Mouse (Mus musculus) spleen, postnatal 4 days (tissue): ENCODE data around the gene Cdk17.

ENCODE experiments used
- DNase-seq, 2 experiments: peaks; one replicate each; pipeline ENCODE4 v3.0.0; 2022; ENCODE audit warnings: low spot score in 2 of 2

Gene Cdk17

DNA sequence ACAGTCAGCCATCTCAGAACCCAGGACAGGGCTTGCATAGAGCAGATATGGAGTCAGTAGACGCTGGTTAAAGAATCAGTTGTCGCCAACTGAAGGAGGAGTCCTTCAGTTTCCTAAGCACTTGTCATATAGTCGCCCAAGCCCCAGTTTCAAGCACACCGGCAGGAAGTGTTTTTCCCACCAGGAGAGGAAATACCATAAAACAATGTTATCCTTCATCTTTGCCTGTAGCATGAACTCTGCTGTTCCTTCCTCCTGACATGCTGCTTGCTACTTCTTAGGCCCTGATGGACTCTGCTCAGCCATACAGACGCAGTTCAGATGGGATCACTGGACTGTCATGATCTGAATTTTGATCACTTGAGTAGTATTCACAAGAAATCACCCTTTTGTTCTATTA is 124.8 kb downstream of the Cdk17 start:
- DNase-seq, result no peak

DNA sequence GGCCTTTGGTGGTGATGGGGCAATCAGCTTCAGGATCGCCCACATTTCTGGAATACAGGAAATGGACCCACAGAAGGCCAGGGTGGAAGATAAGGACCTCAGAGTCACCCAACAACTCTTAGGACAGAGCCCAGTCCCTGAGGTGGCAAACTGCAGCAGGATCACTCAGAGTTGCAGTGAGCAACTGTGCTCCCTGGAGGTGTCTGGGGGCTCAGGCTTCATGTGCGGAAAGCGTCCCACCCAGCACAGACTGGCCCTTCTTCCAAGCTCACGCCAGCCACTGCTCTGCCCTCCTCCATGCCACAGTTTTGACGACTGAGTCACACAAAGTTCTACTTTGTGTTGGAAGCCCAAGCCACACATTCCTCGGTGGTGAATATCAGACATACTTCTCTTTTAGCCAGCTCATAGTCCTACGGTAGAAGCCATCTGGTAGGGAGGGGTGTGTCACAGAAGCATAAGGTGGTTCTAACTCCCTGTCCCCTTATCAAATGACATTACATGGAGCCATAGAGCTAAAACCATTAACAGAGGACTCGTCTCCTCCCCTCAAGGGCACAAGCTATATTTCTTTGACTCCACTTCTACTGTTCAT is 127.0 kb downstream of the Cdk17 start:
- DNase-seq, result no peak

DNA sequence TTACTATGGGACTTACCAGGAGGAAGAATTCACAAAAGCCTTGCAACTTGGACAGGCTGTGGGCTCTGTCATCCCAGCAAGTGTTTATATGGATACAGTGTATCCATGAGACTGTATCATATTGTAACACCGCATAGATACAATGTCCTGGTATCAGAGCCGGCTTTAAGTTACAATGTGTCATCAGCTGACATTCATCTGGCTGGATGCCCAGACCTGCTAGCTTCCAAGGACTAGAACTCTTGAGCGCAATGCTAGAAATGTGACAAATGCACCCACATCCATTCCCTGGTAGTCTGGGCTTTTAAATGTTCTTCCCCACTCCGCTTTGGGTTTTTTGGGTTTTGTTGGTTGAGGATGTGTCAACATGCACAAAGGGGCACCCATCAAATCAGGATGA is 127.7 kb downstream of the Cdk17 start:
- DNase-seq, result no peak

DNA sequence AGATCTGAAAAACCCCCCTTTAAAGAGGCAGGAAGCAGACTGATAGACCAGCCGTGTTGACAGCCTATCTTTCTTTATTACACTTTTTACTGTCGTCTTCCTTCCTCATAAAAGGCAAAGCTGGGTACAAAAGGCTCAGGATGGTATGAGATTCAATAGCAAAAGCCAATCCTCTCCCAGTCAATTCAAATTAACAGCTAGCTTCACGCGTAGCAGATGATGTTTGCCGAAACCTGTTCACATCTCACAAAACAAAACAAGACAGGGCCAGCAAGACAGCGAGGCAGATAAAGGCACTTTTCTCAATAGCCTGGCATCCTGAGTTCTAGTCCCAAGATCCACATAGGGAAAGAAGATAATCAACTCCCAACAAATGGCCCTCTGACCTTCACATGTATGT is 128.7 kb downstream of the Cdk17 start:
- DNase-seq, result no peak

DNA sequence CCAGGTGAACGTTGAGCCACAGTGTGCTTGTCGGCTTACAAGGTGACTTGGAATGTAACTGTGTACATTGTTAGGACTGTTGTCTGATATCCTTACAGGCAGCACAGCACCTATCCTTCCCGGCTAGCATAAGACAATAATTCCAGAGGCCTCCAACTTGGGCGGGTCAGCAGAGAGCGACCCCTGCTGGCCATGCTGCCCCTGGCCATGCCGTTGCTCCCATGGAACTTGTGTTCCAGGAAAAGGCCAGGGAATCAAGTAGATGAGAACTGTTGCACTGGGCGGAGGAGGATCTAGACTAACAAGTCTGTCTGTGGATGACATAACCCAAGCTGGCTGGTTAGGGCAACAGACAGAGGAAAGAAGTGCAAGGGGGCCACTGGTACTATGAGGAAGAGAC is 130.7 kb downstream of the Cdk17 start:
- DNase-seq, result no peak

DNA sequence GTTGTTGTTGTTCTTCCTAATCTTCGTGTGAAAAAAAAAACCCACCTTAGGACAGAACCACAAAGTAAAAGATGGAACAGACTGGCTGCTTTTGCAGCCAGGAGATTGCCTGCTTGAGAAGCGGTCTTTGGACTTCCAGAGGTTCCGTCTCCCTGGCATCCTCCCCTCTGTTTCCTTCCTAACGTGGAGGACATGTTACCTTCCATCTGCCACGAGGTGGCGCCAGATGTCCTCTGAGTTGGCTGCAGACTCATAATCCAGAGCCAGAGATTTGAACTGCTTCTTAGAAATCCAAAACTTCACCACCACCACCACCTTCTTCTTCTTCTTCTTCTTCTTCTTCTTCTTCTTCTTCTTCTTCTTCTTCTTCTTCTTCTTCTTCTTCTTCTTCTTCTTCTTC is 131.2 kb downstream of the Cdk17 start:
- DNase-seq, result peak; percentile 69 to 86

DNA sequence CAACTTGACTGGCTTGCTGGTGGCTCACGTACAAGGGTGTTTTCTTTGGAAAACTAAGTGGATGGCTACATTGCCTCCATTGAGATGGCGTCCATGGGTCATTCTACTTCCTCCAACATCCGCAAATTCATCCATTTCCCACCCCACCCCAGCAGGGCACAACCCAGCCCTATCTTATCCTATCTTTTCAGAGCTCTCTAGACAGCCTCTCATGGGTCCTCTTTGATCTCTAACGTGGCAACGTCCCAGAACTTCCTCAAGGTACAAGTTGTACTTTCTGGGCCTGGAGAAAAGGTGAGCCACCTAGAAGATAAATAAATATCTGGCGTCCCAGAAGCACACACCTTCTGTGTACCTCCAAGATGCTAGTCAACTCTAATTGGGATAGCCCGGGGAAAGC is 132.9 kb downstream of the Cdk17 start:
- no peak for DNase-seq

DNA sequence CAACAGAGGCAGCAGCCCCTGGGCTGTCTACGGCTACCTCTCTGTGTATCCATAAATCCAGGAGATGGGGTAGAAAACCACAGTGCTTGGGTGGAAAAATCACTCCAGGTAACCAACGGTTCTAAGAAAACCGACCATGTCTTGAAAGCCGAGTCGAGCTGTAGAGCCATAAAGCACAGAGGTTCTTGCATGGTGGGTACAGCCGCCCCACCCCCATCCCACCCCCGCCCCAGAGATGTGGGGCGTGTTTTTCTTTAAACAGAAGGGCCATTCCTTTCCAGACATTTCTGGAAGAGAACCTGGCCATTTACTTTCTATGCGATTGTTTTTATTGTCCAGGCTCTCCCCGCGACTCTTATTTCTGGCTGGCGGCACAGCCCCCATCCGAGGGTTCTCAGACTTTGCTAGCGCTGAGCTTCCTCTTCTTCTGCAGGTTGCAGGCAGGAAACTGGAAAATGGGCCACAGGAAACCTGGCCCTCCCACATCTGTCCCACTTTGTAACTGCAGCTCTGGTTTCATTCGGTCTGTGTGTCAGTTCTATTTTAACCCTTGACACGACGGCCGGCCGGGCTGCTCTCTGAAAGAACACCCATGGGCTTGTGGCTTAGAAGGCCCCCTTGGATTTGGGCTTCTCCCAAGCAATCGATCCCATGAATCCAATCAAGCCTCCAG is 134.0 kb downstream of the Cdk17 start:
- no peak for DNase-seq

DNA sequence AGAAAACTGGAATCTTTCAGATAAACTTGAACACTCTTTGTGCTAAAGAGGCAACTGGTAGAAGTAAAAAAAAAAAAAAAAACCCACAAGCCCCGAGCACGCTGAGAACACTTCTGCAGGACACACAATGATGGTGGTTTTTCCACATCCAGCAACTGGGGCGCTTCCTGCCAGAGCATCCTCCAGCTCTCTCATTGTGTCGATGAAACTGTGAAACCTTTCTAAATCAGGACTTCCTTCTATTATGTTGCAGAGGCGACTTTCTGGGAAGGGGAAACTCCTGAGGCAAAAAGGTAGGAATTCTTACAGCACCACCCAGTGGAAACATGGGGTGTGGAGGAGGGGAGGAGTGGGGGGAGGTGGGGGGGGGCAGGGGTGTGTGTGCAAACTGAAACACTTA is 137.1 kb downstream of the Cdk17 start:
- no peak for DNase-seq

DNA sequence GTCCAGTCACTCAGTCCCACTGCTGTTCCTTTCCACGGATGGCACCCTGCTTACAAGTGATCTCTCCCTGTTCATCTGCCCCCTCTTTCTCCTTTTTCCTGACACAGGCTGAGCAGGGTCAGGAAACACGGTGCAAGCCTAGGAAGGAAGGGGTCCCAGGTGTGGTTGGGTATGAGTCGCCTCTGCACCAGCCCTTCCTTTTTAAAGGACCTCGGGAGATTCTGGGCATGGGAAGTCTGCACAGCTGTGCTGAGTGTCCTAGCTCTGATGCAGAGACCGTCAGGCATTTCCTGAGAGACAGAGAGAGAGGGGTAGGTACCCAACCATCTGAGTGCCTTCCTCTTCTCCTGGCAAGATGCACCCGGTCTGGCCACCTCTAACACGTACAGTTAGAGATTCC is 137.5 kb downstream of the Cdk17 start:
- no peak for DNase-seq

DNA sequence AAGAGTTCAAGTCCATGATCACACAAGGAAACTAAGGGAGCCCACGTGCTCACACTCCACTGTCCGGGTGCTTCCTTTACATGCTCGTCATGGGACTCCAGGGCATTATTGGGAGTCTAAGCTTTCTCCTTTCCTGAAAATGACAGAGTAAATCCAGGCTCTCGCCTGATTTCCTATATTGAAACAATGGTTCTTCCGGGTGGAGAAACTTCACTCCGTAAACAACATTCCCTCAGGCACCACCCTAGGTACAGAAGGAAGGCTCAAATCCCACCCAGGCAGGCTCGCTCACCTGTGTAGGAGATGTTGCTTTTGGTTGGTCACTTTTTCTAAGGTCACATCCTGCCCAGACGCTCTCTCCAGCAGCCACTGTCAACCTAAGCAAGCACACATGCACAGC is 141.2 kb downstream of the Cdk17 start:
- no peak for DNase-seq

DNA sequence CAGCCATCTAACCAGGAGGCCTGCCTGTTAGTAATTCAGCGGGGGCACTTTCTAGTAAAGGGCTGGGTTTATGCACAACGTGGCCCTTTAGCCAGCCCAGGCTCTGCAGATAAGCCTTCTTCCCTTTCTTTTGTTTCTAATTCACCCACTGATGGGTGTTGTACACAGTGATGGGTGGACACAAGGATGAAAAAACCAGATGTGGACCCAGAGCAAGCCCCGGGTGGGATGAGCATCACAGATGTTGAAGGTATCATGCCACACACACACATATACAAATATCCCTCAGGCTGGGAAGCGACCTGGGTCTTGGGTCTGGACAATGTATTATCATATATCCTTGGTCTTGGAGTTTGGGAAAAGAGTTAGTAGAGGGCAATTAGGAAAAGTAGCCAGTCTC is 142.6 kb downstream of the Cdk17 start:
- no peak for DNase-seq

DNA sequence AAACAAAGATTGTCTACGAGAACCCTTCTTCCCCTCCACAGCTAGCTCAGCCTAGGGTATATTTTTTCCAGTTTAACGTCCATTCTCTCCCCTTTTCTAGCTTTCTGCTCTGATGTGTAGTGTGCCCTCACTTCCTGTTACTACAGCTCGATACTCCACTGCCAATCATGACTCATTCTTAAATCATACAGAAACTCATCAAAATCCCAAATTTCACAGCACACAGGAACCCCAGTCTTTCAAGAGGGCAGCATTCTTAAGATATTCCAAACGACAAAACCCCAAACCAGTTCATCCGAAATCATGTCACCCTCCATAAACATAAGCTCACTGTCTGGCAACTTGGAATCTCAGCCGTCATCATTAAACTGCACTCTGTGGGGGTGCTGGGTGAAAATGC is 145.3 kb downstream of the Cdk17 start:
- DNase-seq, result no peak

DNA sequence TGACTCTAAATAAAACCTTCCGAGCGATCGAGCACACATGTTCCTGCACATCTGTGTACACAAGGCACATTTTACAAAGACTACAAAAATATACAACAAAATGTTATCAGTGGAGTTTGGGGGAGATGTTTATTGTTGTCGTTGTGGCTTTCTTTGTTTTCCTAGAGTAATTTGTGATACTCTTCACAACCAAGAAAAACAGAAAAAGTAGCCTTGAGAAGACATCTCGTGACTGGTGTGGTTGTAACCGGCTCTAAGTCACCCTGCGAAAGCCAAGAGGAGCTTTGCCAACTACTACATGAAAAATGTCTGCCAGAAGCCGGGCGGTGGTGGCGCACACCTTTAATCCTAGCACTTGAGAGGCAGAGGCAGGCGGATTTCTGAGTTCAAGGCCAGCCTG is 145.7 kb downstream of the Cdk17 start:
- DNase-seq, result no peak

DNA sequence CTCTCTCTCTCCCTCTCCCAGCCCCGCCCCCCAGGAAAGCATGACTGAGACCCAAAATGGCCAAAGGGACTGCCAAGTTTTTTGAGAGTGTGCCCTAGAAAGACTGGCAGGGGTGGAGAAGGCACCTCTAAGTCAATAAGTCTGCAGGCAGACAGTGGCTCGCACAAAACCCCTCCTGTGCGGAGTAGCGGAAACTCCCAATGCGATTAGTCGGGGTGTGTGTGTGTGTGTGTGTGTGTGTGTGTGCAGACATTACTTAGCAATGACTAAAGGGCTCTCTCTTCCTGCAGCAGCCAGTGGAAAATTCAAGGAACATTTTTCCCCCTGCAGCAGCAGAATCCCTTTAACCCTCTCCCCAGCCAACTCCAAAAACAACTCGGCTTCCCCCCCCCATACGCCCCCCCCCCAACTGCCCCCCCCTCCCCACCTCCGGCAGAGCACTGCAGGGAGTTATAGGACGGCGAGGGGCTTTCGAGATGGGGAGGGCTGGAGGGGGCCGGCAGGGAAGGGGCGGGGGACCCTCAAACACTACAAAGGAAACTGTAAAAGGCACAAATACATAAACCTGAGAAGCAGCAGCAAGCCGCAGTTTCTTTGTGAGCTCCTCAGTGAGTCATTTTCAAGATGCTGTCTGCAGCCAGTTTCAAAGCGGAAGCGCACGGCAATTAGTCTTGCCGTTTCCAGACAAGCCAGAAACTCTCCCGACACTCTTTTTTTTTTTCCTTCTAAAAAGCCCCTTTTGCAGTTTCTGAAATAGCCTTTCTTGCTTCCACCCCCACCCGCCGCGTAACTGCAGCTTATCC is 148.7 kb downstream of the Cdk17 start:
- no peak for DNase-seq

DNA sequence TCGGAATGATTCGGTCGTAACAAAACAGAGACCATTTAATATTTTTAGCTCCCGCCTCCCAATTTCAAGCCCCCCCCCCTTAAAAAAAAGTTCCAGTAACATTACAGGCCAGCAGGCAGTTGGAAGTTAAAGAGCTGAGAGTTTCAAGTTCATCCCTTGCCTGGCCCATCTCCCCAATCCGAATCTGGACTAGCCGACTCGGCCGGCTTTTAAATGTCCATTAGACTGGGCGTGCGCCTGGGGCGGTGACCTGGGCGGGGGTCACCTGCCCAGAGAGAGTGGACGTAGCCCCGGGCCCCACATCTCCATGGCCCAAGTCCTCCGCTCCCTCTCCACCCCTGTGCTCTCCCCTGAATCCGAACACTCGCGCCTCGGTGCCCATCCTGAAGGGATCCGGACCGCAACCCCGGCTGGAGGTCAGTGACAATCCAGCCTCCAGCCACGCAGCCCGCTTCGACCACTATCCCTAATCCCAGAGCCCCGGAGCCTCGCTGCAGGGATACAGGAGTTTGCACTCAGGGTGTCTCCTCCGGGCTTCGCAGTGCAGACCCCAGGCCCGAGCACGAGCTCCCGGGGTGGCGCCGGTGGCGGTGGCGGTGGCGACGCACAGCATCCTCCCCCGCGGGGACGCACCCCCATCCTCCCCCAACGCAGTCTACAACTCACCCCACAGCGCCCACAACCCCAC is 149.4 kb downstream of the Cdk17 start:
- DNase-seq, result peak; percentile 43 to 79

DNA sequence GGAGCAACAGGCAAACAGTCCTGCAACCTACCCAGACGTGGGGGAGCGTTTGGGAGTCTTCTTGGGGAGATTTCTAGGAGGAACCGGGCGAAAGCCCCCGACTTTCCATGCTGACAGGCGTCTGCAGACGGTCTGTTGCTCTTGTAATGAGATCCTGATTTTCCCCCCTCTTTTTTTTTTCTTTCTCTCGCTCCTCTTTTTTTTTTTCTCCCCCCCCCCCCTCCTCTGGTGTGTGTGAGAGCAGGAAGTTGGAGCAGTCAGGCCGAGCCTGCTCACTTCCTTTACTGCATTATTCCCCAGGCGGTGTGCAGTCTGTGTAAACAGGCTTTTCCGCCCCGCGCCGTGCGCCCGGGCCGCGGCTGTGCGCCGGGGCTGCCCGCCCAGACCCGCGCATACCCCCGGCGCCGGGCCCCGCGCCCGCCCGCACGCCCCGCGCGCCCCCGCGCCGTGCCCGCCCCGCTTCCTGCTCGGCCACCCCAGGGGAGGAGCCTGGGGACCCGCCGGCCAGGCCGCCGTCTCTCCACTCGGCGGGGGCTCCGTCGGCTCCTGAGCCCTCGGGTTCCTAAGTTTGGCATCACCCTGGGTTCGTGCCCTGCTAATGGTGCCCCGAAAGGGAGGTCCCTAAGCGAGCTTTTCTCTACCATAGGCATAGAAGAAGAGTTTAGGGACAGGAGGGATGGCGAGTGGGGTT is 150.2 kb downstream of the Cdk17 start, which contains the start of gene Elk3:
Gene Elk3, minus strand, starts transcription at position 415 of the 691 bp plus-strand sequence.
- peak; percentile 56 to 76 for DNase-seq

DNA sequence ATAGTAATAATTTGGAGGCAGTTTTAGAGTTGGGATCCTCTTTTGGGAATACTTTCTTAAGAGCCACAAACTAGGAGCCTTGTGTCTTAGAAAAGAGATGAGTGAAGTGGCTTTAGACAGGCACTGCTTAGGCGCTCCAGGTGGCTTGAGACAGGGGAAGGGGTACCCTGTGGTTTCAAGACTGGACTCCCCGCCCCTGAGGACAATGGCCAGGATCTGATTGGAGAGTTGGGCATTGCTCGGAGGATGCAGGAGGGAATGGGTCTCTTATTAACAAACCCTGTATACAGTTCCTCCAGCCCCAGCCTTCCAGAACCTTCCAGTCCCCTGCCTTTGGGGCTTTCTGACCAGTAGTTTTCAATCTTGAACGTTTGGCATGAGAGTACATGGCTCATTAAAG is 150.9 kb downstream of the Cdk17 start:
- no peak for DNase-seq
